Mouse (Mus musculus) midbrain, embryonic 15.5 days (tissue): ENCODE data around the gene Acaca. TPM values are rescaled to one million over a fixed set of nuclear protein-coding genes. Genes with fewer than 3 reads are reported as not detected.

ENCODE experiments used
- ATAC-seq: fragments of 200-750 bp; cut with Nextera tagmentation; replicated peaks from 2 replicates; pipeline ENCODE4 v1.8.0; 2017; ENCODE audit warnings: moderate TSS enrichment
- H3K27ac ChIP-seq: fragments of 300-500 bp; sonication (generic); 2 replicates; pipeline ENCODE4 v1.5.1; 2015; ENCODE audit warnings: mild to moderate bottlenecking, inconsistent platforms
- H3K27me3 ChIP-seq: fragments of 300-500 bp; sonication (generic); replicated peaks from 2 replicates; pipeline ENCODE4 v1.6.1; 2015; ENCODE audit warnings: inconsistent platforms
- H3K36me3 ChIP-seq: fragments of 300-500 bp; sonication (generic); replicated peaks from 2 replicates; pipeline ENCODE4 v1.6.1; 2015; ENCODE audit warnings: inconsistent platforms
- H3K4me1 ChIP-seq: fragments of 300-500 bp; sonication (generic); 2 replicates; pipeline ENCODE4 v1.6.1; 2015; ENCODE audit warnings: inconsistent platforms
- H3K4me2 ChIP-seq: fragments of 300-500 bp; sonication (generic); 2 replicates; pipeline ENCODE4 v1.6.1; 2015; ENCODE audit warnings: inconsistent platforms, mild to moderate bottlenecking, moderate library complexity
- H3K4me3 ChIP-seq: fragments of 300-500 bp; sonication (generic); 2 replicates; pipeline ENCODE4 v1.5.1; 2015; ENCODE audit warnings: mild to moderate bottlenecking, inconsistent platforms
- H3K9ac ChIP-seq: fragments of 300-500 bp; sonication (generic); 2 replicates; pipeline ENCODE4 v1.6.1; 2015; ENCODE audit warnings: mild to moderate bottlenecking, inconsistent platforms
- H3K9me3 ChIP-seq: fragments of 300-500 bp; sonication (generic); 2 replicates; pipeline ENCODE4 v1.6.1; 2016; ENCODE audit warnings: inconsistent platforms
- WGBS: fragments of 180-500 bp; shearing (Covaris S2); methylation state at CpG from one replicate; pipeline ENCODE4 v1.1.7; 2015; ENCODE audit warnings: mixed read lengths; 5-methylcytosine and 5-hydroxymethylcytosine counted together
- polyA plus RNA-seq: library from polyadenylated mRNA; unstranded; fragments of >200 nt; fragmentation: Nextera tagmentation; extraction: Ambion mirVana; gene quantifications from 2 replicates; pipeline ENCODE4 v1.2.1, GENCODE M21; 2015

The Acaca gene
- polyA plus RNA-seq, 1 experiment from 2014 or later = 32.6 TPM

DNA sequence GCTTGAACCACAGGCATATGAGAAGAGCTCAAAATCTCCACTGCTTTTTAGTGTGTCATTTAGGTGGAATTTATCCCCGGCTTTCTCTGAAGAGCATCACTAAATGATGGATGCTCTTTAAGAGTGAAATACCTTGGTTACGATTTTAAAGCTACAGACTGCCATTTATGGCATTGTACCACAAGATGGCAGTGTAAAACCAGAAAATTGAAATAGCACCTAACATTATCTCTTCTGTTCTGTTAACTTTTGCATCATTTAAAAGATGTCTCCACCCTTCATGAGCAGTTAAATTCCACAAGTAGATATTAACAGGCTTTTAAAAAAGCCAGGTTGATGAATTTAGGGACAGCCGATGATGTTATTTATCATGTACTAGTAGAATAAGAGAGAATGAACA lies 135.0 kb downstream of the Acaca start:
- H3K4me3 ChIP-seq = no peak overlapping the region
- no peaks in the 10 kb centered on the region for H3K4me1 ChIP-seq
- H3K9me3 ChIP-seq = no peaks in the 10 kb centered on the region
- no peak for ATAC-seq
- peaks cover 7% of the 10 kb centered on the region; the same call in 1 of the 2 replicates for H3K36me3 ChIP-seq
- H3K9ac ChIP-seq = no peak overlapping the region
- no peaks in the 10 kb centered on the region for H3K27me3 ChIP-seq
- 68% methylated on average over 3 of the region's 3 CpGs for WGBS
- no peak overlapping the region for H3K4me2 ChIP-seq
- no peak overlapping the region for H3K27ac ChIP-seq

GRCm38 (mm10) chr11:84268068-84268467 lies 138.6 kb downstream of the Acaca start:
- Histone ChIP-seq H3K27me3 (no peaks in the 10 kb centered on the region), H3K9me3 (no peaks in the 10 kb centered on the region), H3K36me3 (no peaks in the 10 kb centered on the region; the same call in 1 of the 2 replicates), H3K4me2 (no peak overlapping the region), H3K9ac (no peak overlapping the region), H3K27ac (no peak overlapping the region), H3K4me3 (no peak overlapping the region), H3K4me1 (peaks cover 10% of the 10 kb centered on the region)
- ATAC-seq = no peak

GRCm38 (mm10) chr11:84270511-84270910 lies 141.0 kb downstream of the Acaca start:
- Histone ChIP-seq H3K4me2 (no peak overlapping the region), H3K4me3 (no peak overlapping the region), H3K27me3 (no peaks in the 10 kb centered on the region), H3K9ac (no peak overlapping the region), H3K27ac (no peak overlapping the region), H3K9me3 (no peaks in the 10 kb centered on the region), H3K4me1 (peaks cover 10% of the 10 kb centered on the region), H3K36me3 (no peaks in the 10 kb centered on the region; the same call in 1 of the 2 replicates)
- no peak for ATAC-seq
- WGBS = 47% methylated on average over 3 of the region's 3 CpGs

DNA sequence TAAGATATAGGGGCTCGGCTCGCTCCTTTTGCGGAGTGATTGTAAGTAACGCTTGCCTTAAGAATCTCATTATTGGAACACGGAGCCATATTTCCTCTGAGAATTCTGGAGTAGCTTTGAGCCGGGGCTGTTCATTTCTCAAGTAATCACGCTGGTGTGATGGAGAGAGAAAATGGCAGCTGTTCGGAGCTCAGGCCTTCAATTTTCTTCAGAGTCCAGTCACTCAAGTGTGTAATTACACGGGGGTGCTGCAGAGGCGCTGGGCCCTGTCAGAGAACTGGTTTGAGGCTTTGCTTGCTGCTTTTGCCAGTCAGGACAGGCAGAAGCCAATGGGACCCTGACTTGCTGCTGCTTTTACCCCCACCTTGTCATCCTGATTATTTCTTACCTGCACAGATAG lies 142.5 kb downstream of the Acaca start:
- no peak overlapping the region for H3K4me2 ChIP-seq
- H3K9ac ChIP-seq = no peak overlapping the region
- ATAC-seq = no peak; the same call in 1 of the 2 replicates

GRCm38 (mm10) chr11:84272574-84272973 lies 143.1 kb downstream of the Acaca start:
- Histone ChIP-seq H3K27me3 (no peaks in the 10 kb centered on the region), H3K4me2 (no peak overlapping the region), H3K9ac (no peak overlapping the region), H3K27ac (peak overlapping the region; percentile 63), H3K4me1 (peaks cover 18% of the 10 kb centered on the region), H3K4me3 (no peak overlapping the region), H3K36me3 (no peaks in the 10 kb centered on the region; the same call in none of the 2 replicates), H3K9me3 (no peaks in the 10 kb centered on the region)
- no peak for ATAC-seq
- 48% methylated on average over 3 of the region's 3 CpGs for WGBS

More for the DNA sequence above, 142.5 kb downstream of the Acaca start:
- Histone ChIP-seq H3K4me3 (no peak overlapping the region), H3K9me3 (no peaks in the 10 kb centered on the region), H3K4me1 (peaks cover 12% of the 10 kb centered on the region), H3K27ac (peak overlapping the region; percentile 63), H3K36me3 (no peaks in the 10 kb centered on the region; the same call in none of the 2 replicates), H3K27me3 (no peaks in the 10 kb centered on the region)
- WGBS = 25% methylated on average over 10 of the region's 10 CpGs

DNA sequence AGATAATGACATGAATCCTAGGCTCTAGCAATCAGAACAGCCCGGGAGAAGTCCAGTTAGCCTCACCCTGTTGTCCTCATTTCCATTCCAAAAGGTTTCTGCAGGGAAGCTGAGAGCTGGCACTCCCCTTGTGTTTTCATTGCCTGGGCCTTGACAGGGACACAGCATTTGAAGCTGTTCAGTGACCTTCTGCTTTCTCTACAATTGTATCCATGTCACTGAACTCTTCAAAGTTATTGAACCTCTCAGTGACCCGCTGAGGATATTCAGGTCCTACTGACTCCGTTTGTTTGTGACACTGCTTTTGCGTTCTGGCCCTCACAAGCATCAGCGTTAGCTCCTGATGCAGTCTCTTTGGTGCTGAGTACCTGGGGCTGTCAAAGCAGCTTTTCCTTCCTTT lies 147.5 kb downstream of the Acaca start:
- Histone ChIP-seq H3K36me3 (no peaks in the 10 kb centered on the region; the same call in 1 of the 2 replicates), H3K4me2 (no peak overlapping the region), H3K9me3 (no peaks in the 10 kb centered on the region), H3K4me3 (no peak overlapping the region), H3K27ac (no peak overlapping the region), H3K4me1 (peaks cover 20% of the 10 kb centered on the region), H3K27me3 (no peaks in the 10 kb centered on the region), H3K9ac (no peak overlapping the region)
- ATAC-seq = no peak
- WGBS = 13% methylated on average over 5 of the region's 5 CpGs

DNA sequence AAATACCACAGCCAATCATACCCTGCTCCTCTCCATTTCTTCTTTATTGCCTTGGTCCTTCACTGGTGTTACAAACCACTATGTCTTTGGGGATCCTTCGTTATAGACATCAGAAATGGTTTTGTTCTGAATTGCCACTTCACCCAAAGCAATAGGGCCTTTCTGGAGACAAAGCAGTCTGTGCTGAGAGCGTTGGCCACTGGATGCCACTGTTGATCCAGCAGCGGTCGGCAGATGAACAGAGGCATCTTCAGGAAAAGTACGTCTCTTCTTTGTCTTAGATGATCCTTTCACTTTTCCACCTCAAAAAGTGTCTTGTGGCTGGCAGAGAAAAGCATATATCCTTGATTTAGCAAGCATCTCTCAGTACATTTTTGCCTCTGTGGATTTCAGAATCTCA lies 151.8 kb downstream of the Acaca start:
- no peak for ATAC-seq

DNA sequence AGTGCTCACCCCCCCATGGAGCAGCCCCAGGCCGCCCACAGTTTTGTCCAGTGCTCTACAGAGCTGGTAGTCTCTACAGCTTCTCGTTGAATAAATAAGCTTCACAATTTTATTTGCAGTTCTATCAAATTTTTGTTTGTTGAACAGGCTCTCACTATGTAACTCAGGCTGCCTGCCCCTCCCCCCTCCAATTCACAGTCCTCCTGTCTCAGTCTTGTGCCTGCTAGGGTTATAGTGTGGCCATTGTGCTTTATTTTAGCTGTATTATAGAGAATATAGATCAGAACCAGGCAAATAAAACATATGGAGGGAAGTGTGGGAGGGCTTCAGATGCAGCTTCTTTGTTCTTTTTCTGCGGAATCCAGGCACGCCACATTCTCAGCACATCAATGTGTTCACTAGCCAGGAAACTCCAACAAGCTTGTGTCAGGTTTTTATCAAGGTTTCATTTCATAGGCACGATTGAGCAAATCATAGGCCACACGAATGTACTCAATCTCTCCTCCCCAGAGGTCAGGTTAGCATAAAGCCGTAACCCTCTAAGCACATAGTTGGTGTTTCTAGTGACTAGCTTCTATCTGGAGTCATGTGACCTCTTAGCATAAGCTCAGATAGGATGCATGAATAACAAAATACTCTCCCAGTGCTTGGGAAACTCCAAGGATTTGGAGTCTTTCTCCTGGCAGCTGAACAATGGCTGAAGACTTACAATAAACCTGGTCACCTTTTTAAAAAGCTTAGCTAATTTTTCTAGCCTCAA lies 153.7 kb downstream of the Acaca start:
- no peaks in the 10 kb centered on the region for H3K27me3 ChIP-seq
- WGBS = 29% methylated on average over 7 of the region's 7 CpGs
- H3K4me3 ChIP-seq = no peak overlapping the region
- peak overlapping the region; percentile 70 for H3K27ac ChIP-seq
- no peak overlapping the region for H3K9ac ChIP-seq
- no peaks in the 10 kb centered on the region for H3K9me3 ChIP-seq
- H3K36me3 ChIP-seq = no peaks in the 10 kb centered on the region
- no peak overlapping the region for H3K4me2 ChIP-seq
- no peak for ATAC-seq
- H3K4me1 ChIP-seq = peaks cover 14% of the 10 kb centered on the region

More for the DNA sequence above, 151.8 kb downstream of the Acaca start:
- WGBS = 25% methylated on average over 5 of the region's 5 CpGs
- H3K27ac ChIP-seq = peak overlapping the region; percentile 60
- H3K4me3 ChIP-seq = no peak overlapping the region
- no peak overlapping the region for H3K4me2 ChIP-seq
- no peaks in the 10 kb centered on the region for H3K27me3 ChIP-seq
- H3K9ac ChIP-seq = no peak overlapping the region
- no peaks in the 10 kb centered on the region for H3K9me3 ChIP-seq
- peaks cover 22% of the 10 kb centered on the region for H3K4me1 ChIP-seq
- H3K36me3 ChIP-seq = no peaks in the 10 kb centered on the region; the same call in 1 of the 2 replicates

GRCm38 (mm10) chr11:84290781-84291180 lies 161.3 kb downstream of the Acaca start:
- Histone ChIP-seq H3K27me3 (no peaks in the 10 kb centered on the region), H3K27ac (no peak overlapping the region), H3K36me3 (0 out of 2 replicates have a peak, but pooled peaks cover 2% of the 10 kb centered on the region), H3K4me2 (no peak overlapping the region), H3K9ac (no peak overlapping the region), H3K9me3 (no peaks in the 10 kb centered on the region), H3K4me1 (no peaks in the 10 kb centered on the region), H3K4me3 (no peak overlapping the region)
- no peak for ATAC-seq
- 76% methylated on average over 3 of the region's 3 CpGs for WGBS

GRCm38 (mm10) chr11:84292532-84292931 lies 163.1 kb downstream of the Acaca start:
- WGBS = 79% methylated on average over 3 of the region's 3 CpGs

GRCm38 (mm10) chr11:84293288-84293687 lies 163.8 kb downstream of the Acaca start:
- Histone ChIP-seq H3K9me3 (no peaks in the 10 kb centered on the region), H3K27me3 (no peaks in the 10 kb centered on the region), H3K9ac (no peak overlapping the region), H3K4me3 (no peak overlapping the region), H3K27ac (no peak overlapping the region), H3K4me1 (no peaks in the 10 kb centered on the region), H3K36me3 (0 out of 2 replicates have a peak, but pooled peaks cover 2% of the 10 kb centered on the region), H3K4me2 (no peak overlapping the region)
- WGBS = 48% methylated on average over 3 of the region's 3 CpGs
- ATAC-seq = no peak

More at GRCm38 (mm10) chr11:84292532-84292931, 163.1 kb downstream of the Acaca start:
- Histone ChIP-seq H3K36me3 (0 out of 2 replicates have a peak, but pooled peaks cover 2% of the 10 kb centered on the region), H3K4me3 (no peak overlapping the region), H3K9me3 (no peaks in the 10 kb centered on the region), H3K27ac (no peak overlapping the region), H3K27me3 (no peaks in the 10 kb centered on the region), H3K4me1 (no peaks in the 10 kb centered on the region), H3K4me2 (no peak overlapping the region), H3K9ac (no peak overlapping the region)
- no peak for ATAC-seq

- no peak overlapping the region for H3K9ac ChIP-seq
- H3K36me3 ChIP-seq = 0 out of 2 replicates have a peak, but pooled peaks cover 2% of the 10 kb centered on the region
- H3K4me3 ChIP-seq = no peak overlapping the region
- H3K27me3 ChIP-seq = no peaks in the 10 kb centered on the region
- H3K4me2 ChIP-seq = no peak overlapping the region
- ATAC-seq = no peak
- H3K4me1 ChIP-seq = no peaks in the 10 kb centered on the region
- no peak overlapping the region for H3K27ac ChIP-seq
- H3K9me3 ChIP-seq = no peaks in the 10 kb centered on the region
- 89% methylated on average over 2 of the region's 2 CpGs for WGBS
Measured at GRCm38 (mm10) chr11:84296337-84296736, 166.9 kb downstream of the Acaca start.

- no peaks in the 10 kb centered on the region; the same call in 1 of the 2 replicates for H3K36me3 ChIP-seq
Measured at GRCm38 (mm10) chr11:84305474-84305873, 176.0 kb downstream of the Acaca start.

More at GRCm38 (mm10) chr11:84305474-84305873, 176.0 kb downstream of the Acaca start:
- Histone ChIP-seq H3K27ac (no peak overlapping the region), H3K4me2 (no peak overlapping the region), H3K4me1 (no peaks in the 10 kb centered on the region), H3K27me3 (no peaks in the 10 kb centered on the region), H3K9me3 (no peaks in the 10 kb centered on the region), H3K9ac (no peak overlapping the region), H3K4me3 (no peak overlapping the region)
- WGBS = 85% methylated on average over 1 of the region's 1 CpGs
- ATAC-seq = no peak
